Mouse (Mus musculus): Measurements from ENCODE around the gene Milr1.

DNA sequence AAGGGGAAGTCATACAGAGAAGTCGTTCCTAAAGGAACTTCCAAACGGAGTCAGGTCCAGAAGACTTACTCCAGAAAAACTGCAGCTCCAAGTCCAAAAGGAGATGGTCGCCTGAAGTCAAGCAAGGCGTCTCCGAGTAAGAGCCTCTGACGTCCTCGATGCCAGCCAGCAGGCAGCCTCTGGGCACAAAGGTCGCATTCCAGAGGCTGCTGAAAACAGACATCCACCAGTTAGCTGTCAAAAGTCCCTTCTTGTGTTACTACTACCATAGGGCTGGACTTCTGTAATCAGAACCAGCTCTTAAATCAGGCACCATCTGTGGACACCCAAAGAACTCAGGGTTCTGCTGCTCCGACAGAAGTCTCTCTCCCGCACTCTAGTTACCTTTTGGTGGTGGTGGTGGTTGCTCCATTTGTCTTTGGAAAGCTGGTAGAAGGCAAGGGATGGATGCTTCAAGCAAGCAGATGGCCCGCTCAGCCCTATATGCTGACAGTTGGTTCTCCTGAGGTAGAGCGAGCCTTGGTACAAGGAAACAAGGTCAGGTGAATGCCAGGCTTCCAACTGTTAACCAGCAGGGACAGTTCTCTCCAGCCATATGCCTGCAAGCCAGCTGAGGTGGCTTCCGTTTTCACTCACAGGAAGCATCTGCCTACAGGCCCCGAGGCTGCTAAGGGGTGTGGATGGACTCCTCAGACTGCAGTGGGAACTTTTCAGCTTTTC lies 63.7 kb downstream of the Milr1 start:
- no peak for TF ChIP-seq CTCF (conservative IDR thresholded peaks at IDR 0.05; ENCODE audit: low read length)
- no peak for TF ChIP-seq POU5F1 (IDR thresholded peaks at IDR 0.05; ENCODE audit: borderline replicate concordance, low read length)
- TF ChIP-seq NANOG (IDR thresholded peaks at IDR 0.05; ENCODE audit: borderline replicate concordance, low read length), result no peak
